Mouse (Mus musculus) retina, adult 2 months (tissue): Measurements from ENCODE around the gene Aif1l.

ENCODE experiments used
- DNase-seq: peaks from one replicate; pipeline ENCODE4 v3.0.0-alpha.2; 2012; ENCODE audit warnings: low read depth, low spot score

Aif1l gene

DNA sequence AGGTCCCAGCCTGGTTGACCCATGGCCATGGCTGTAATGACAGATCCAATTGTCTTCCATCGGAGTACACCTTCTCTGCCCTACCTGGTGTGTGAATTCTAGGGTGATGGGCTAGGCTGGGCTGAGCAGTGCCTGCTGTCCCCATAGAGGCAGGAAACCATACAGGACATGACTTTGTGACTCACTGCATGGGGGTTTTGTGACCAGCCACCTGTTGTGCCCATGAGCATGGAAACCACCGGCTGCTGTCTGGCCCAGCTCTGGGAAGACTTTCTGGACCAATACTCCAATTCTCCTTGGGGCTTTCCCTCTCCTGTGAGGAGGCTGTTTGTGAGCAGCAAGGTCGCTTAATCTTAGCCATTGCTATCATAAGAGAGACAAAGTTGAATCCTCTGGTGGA, 2.8 kb downstream of the Aif1l start:
- DNase-seq: no peak

DNA sequence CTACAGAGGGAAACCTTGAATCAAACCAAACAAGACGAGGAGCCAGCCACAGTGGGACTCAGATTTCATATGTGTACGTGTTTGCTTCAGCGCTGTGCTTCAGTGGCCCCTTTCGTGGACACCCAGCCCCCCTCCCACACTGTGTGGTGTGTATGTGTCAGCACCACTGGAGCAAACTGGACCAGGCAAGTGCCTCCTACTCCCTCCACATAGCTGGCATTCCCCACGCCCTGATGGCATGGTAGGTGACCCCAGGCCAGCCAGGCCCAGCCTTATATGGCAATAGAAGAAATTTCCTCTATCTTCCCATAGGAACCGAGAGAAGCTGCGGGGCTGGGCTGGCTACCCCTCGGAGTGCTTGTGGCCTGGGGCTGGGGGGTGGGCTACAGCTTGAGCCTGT, 3.7 kb downstream of the Aif1l start:
- no peak for DNase-seq

DNA sequence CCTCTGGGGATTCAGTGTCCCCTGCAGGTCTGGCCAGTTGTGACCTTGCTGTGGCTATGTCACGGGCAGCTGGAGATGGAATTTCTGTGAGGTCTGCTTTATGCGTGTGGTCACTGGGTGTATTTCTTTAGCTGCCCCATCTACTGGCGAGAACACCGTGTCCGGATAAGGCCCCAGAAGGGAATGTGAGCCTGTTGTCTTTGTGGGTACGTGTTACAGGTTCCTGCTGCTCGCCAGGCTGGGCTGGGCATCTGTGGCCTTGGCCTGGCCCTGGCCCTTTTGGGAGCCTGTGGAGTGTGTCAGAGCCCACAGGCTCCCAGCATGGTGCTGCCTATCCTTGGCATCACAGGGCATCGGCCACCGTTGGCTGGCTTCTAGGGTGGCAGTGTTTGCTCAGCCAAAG, 4.8 kb downstream of the Aif1l start:
- no peak for DNase-seq

DNA sequence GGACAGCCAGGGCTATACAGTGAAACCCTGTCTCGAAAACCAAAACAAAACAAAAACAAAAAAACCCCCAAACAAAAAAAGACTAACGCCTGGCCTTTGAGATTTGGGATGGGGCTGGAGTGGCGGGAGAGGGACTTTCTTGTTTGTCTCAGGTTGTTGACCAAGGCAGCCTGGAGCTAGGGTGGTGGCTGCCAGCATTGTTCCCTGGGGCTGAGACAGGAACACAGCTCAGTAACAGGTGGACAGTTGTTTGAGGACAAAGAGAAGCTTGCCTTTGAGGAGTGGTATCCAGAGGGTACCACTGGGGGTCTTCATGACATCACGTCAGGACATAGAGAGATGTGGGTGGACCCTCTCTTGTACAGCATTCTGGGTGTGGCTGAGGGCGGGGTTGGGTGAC, 5.7 kb downstream of the Aif1l start:
- no peak for DNase-seq

DNA sequence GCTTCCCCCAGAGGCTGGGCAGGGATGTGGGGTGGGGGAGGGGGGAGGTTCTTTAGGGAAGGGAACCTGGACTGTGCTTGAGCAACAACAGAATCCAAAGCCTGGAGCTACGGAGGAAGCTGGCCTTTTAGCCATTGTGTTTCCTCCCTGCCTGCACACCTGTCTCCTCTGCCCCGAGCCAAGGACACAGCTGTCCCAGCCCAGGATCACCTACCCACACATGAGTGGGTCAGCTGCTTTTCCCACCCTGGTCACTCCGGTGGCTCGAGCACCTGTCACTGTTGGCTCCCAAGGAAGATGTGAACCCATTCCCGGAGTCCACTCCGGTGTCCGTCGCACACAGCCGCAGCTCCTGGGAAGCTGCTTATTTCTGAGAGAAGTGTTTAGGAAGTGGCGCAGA, 7.3 kb downstream of the Aif1l start:
- no peak for DNase-seq

DNA sequence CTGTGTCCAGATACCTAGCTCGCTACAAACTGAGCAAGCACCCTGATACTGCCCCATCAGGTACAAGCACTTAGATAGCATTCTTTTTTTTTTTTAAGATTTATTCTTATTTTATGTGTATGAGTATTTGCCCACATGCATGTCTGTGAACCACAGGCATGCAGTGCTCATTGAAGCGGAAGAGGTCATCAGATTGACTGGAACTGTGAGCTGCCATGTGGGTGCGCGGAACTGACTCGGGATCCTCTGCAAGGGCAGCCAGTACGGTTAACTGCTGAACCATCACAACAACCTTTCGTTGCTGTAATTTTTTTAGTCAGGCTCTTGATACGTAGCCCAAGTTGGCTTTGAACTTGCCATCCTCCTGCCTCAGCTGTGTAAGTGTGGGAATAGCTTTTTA, 11.0 kb downstream of the Aif1l start:
- no peak for DNase-seq

DNA sequence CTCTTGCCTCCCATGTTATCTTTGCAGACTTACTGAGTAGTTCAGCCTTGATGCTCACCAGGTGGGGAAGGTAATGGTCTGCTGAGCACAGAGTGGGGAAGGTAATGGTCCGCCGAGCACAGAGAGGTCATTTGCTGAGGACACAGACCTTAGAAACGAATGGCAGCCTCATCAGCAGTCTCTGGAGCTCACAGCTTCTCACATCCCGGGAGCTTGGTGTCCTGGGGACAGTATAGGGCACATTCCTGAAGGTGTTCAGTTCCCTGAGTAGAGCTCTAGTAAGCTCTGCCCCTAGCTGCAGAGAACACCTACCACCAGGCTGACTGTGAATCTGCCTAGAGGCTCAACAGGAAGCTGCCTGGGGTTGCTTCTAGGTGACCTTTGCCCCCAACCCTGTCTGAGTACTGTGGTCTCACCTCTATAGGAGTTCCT, 11.9 kb downstream of the Aif1l start:
- no peak for DNase-seq

DNA sequence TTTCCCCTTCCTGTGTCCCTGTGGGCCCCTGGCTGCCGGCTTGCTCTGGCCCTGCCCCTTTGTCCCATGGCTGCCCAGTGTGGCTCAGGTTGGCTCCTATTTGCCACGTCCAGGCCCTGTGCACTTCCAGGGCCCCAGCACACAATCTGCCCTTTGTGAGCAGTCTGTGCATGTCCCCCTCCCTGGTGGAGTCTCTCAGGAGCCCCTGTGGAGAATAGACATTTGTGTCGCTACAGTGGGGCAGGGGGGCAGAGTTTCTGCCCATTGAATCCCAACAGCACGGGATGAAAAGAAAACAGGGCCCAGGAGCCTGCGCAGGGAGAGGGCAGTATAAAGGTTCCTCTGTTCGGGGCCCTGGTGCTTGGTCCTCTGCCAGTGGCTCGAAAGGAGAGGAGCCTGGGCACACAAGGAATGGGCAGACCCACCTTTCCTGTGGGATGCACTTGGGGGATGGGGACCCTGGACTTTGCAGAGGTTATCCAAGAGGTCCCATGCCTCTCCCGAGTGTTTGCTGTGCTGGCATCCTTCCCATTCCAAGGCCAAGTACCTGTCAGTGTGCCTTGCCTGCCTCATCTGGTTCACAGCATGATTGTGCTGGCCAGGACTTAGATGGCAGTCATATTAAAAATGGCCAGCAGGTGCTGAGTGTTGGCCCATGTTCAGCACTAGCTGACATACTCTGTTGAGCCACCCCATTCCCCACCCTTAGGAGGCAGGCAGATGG, 12.7 kb downstream of the Aif1l start:
- DNase-seq: no peak

DNA sequence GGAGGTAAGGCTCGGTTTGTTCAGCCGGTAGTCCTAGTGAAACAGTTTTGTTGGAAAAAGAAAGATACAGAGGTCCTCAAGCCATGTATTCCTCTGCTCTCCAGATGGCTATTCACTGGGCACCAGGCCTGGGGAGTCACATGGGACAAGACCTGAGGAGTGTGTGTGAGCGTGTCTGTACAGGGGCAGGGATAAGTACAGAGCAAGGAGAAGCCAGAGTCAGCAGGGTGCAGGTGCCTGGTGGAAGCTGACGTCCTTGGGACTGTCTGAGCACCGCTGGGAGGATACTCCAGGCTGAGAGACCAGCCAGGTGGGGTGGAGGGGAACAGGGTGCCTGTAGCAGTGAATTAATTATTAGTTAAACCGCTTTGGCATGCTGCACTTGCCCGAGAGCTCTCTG, 13.6 kb downstream of the Aif1l start:
- no peak for DNase-seq

DNA sequence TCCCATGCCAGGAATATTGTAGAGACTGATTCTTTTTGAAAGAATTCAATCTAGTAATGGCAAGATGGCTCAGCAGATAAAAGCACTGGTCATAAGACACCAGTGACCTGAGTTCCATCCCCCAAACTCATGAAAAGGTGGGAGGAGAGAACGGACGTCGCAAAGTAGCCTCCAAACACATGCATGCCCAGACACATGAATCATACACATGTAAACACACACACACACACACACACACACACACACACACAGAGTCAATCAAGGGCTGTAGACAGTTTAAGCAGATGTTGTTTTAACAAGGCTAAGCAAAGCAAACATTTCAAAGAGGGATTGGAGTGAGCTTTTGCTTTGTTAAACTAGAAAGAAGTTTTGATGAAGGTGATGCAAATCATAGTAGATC, 14.3 kb downstream of the Aif1l start:
- DNase-seq: no peak

DNA sequence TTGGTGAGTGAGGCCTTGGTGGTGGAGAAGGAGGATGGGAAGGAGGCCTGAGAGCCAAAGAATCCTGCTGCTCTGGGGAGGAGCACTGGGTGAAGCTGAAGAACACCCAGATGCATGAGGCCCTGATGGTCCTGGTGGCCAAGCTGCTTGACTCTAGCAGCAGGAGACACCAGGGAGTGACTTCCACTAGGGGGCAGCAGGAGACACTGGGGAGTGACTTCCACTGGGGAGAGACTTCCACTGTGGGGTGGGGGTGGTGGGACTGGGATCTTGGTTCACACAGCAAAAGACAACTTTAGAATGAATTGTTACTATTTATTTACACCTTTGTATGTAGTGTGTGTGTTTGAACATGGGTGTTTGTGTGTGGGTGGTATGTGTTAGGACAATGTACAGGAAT, 15.2 kb downstream of the Aif1l start:
- DNase-seq: no peak

DNA sequence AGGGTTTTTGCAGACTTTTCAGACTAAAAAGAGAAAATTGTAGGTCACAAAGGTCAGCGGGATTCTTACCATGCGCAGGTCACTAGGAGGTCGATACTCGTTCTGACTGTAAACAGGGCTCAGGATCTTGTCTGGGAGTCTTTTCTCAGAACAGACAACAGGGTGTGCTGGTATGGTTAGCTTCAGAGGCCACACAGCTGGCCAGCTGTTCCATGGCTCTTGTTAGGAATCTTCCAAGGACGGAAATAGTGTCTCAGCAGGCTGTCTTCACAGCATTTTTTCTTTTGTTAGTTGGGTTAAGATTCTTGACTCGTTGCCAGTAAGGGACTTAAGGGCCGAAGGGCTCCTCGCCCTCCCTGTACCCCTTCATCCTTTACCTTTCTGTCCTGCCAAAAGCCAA, 16.9 kb downstream of the Aif1l start:
- no peak for DNase-seq

DNA sequence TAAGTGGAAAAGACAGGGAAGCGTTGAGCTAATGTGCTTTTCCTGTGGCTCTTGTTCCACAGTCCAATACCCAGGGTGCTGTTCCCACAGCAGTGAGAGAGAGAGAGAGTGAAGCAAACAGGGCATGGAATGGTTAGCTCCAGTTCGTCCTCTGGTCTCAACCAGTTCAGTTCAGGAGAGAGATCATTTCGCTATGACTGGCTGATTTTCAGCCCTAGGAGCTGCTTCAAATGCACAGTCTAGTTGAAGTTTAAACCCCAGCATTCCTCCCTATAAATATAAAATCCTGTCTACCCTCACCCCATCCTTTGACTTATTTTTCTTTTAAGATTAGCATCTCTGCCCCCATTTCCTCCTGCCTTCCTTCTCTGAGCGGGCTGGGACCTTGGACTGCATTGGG, 22.6 kb downstream of the Aif1l start:
- DNase-seq: no peak

DNA sequence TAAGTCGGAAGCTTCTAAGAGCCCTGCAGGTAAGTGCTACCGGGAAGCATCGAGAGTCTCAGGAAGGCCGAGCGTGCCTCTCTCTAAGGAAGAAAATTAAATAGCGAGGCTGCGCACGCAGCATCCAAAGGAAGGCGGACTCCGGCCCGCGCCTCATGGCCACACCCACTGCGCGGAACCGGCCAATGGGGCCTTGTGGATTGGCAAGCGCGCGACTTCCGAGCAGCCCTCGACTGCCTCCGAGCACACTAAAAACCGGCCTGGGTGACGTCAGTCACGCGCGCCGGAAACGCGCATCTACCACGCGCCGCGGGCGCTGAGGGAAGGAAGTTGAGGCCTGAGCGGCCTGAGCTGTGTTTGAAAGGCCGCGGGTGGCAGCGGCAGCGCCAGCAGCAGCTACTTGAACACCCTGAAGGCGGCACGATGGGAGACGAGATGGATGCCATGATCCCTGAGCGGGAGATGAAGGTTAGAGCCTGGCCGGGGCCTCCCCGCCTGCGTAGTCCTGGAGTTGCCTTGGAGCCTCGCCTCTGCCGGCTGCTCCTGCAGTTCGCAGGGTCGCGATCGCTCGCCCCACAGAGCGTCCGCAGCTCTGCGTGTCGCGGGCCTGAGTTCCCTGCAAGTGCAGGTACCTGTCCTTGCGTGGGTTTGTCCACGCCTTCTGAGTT, 24.3 kb downstream of the Aif1l start, which contains the start of gene Nup214:
TSS of gene Nup214 (plus strand) at position 296 of the 668 bp plus-strand sequence.
- DNase-seq: peak; percentile 96

DNA sequence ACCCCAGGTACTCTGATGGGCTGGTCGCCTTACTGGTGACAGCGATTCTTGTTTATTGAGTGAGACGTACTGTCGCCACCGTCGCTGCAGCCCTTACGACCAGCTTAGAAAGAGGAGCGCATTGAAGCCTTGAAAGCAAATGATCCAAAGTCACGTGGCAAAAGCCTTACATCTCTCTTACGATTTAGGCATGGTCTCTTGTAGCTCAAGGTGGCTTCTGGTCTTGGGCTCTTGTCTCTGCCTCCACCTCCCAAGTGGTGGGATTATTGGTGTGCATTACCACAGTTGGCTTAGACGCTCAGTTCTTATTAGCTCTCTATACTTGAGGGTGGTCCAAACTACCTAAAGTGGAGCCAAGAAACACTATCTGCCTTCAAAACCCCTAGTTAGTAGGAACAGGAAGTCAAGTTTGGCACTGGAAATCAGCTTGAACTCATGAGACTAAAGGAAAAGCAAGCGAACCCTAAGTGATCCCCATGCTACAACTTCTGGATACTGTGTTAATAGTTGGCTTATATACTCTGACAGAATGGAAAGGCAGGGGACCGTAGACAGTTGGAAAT, 25.0 kb downstream of the Aif1l start:
- DNase-seq: no peak

DNA sequence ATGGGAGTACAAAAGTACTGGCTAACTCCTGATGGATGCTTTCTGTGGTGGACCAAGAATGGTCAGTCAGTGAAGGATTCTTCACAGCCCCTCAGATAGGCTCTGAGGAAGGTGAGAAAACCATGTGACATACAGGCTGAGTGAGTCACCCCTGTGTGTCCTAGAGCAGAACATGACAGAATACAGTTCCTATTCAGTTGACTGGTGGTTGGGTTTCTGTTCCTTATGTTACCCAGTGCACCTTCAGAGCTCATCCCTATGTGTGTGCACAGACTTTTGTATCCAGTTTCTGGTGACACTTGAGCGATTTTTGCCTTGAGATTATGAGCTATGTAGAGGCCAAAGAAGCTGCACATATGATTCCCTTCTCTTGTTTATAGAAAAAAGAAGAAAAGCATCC, 37.8 kb downstream of the Aif1l start:
- no peak for DNase-seq

DNA sequence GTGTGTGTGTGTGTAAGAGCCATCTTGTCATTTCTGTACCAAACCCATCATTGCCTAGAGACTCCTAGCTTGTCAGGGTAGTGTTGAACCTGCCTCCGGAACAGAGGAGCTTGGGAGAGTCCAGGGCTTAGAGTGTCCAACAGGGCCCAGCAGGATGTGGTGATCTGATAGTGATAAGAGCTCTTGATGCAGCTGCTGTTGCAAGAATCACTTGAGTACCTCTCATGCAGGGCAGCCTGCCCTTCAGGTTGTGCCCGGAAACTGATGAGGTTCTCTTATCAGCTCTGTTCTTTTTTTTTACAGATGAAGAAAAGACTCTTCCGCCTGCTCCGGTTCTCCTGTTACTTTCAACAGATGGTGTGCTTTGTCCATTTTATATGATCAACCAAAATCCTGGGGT, 41.0 kb downstream of the Aif1l start:
- DNase-seq: no peak

DNA sequence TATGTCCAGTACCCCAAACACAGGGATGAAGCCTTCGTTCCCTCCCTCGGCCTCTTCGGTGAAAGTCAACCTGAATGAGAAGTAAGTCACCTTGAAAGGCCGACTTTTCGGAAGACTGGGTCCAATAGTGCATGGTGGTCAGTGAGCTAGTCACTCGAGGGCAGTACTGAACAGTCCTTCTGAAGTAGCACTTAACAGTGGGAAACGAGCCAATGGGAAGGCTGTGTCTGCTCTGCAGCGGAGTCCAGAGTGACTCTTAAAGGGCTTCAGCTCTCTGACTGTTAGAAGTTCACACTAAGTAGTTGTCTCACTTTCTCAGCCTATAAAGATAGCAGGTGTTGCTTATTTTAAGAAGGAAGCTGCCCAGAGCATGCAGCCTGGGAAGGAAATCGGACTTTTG, 45.0 kb downstream of the Aif1l start:
- DNase-seq: no peak

DNA sequence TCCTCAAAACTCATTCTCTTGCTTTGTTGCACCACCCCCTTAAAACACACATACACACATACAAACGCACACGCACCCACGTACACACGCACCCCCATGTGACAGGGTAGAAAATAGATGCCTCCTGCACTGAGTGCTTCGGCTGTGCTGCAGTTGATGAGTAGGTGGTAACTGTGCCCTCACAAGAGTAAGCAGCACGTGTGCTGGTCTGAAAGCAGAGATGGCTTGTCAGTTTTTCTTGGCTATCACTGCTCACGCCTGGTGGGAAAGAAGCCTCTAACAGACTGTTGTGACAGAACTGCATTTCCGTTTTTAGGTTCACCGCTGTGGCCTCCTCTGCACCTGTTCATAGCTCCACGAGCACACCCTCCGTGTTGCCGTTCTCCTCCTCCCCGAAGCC, 46.1 kb downstream of the Aif1l start:
- DNase-seq: no peak

DNA sequence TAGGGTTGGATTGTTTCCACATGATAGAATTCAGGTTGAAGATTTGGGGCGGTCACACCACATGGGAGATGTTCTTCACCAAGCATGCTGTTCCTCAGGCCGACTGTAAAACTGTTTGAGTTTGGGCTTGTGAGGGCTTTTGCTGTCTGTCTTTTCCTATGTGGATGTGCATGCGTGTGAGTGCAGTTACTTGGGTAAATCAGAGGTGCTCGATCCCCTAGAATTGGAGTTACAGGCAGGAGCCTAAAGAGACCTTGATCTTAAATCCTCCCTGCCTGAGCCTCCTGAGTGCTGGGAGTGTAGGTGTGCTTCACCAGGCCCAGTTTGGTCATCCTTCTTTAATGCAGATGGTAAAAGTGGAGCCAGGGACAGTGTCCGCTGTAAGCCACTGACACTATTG, 47.6 kb downstream of the Aif1l start:
- no peak for DNase-seq

DNA sequence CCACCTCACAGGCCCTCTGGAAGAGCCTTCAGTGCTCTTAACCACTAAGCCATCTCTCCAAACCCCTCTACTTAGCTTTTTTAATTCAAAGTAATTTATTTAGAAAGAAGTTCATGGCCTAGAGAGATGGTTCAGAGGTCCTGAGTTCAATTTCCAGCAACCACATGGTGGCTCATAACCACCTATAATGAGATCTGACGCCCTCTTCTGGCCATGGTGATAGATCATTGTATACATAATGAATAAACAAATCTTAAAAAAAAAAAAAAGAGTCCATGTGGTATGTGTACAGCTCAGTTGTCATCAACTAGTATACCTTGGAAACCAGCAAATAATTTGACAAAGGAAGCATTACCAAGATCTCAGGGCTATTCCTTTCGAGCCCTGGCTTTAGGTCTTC, 48.5 kb downstream of the Aif1l start:
- no peak for DNase-seq

DNA sequence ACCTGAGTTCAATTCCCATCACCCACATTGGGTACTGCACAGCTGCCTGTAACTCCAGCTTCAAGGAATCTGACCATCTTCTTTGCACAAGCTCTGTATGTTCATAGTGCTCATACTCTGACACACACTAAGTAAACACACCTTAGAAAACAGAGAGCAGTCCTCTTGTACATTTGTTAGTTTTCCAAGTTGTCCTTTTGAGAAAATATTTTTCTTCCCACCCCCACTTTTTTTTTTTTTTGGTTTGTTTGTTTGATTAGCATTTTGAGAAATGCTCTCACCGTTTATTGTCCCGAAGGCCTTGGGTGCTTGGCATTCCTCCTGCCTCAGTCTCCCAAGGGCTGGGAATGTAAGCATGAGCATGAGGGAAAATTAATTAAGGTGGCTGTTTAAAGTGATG, 58.4 kb downstream of the Aif1l start:
- DNase-seq: no peak

DNA sequence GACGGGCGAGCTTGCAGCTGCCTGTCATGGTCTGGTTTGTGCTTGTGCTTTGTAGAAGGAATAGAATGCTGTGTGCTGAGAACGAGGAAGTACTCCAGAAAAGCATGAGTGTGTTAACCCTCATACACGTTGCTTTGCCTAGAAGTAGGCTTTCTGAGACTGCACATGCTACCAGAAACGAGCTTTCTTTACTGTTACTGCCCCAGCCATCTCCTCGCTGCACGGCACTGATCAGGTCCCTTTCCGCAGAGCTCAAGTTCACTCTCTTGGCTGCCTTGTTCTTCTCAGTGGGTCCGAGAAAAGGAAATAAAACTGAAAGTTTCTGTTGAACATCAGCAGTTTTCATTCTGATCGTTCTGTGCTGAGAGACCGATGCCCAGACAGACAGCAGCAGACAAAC, 58.8 kb downstream of the Aif1l start:
- DNase-seq: no peak
